8 mouse cellular contexts compared by ENCODE assay signal in the genomic region with DNA sequence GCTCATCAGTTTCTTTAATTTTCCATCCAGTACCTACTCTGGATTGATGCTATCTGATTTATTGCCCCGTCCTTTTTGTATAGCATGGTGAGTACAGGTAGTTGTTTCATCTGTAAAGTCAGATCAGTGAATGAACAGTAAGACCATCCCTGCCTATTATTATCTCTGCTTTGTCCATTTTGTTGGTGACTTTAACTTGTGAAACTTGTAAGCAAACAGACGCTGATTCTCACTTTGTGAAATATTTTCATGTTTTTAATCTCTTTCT. TPM values are rescaled to one million over a fixed set of nuclear protein-coding genes. Genes with fewer than 3 reads are reported as not detected.
A peak's percentile ranks its signal among the peaks of the same experiment; 100 is the strongest.
DNase-seq lines count a peak whose midpoint lies in the region; ATAC-seq and TF ChIP-seq lines count a peak whose summit lies in the region.

No protein-coding gene starts in this region.

- no peak for TF ChIP-seq POLR2A in thymus, adult 2 months (IDR thresholded peaks at IDR 0.05; ENCODE audit: control insufficient read depth, extremely low read depth, insufficient read depth, low read length, poor library complexity)

- TF ChIP-seq CTCF in gastrocnemius, adult 2 months (IDR thresholded peaks at IDR 0.05) = no peak
- TF ChIP-seq CTCF in C2C12 (IDR thresholded peaks at IDR 0.05; ENCODE audit: control insufficient read depth, insufficient read depth, insufficient read length) = no peak
- no peak for TF ChIP-seq CTCF in thymus, adult 2 months (IDR thresholded peaks at IDR 0.05; ENCODE audit: borderline replicate concordance, control insufficient read depth, extremely low read depth, insufficient read depth, low read length, poor library complexity)

- no peaks in the 10 kb centered on the region for H3K79me3 ChIP-seq in C2C12 (ENCODE audit: low read depth)

- no peak overlapping the region for H3ac ChIP-seq in C2C12 (ENCODE audit: control insufficient read depth, insufficient read length, low read depth)

- peaks cover 25% of the 10 kb centered on the region for H3K79me2 ChIP-seq in C2C12 (ENCODE audit: control insufficient read depth, insufficient read depth)

- no peaks in the 10 kb centered on the region for H3K36me3 ChIP-seq in C2C12 (ENCODE audit: control insufficient read depth, insufficient read depth)
- no peaks in the 10 kb centered on the region for H3K36me3 ChIP-seq in forebrain, embryonic 14.5 days (ENCODE audit: control insufficient read depth, insufficient read depth, low read length)
- H3K36me3 ChIP-seq in liver, embryonic 13.5 days = peaks cover 15% of the 10 kb centered on the region
- H3K36me3 ChIP-seq in thymus, adult 2 months (ENCODE audit: control insufficient read depth, insufficient read depth, low read length) = no peaks in the 10 kb centered on the region

- H3K9me3 ChIP-seq in forebrain, embryonic 14.5 days (replicated peaks; ENCODE audit: control insufficient read depth, low read length) = no peaks in the 10 kb centered on the region
- no peaks in the 10 kb centered on the region for H3K9me3 ChIP-seq in liver, embryonic 13.5 days (replicated peaks)

- WGBS in forebrain, embryonic 14.5 days = 77% methylated on average over 2 of the region's 2 CpGs
- 21% methylated on average over 2 of the region's 2 CpGs for WGBS in liver, embryonic 13.5 days (ENCODE audit: insufficient replicate concordance)
- WGBS in thymus, adult 2 months = 66% methylated on average over 2 of the region's 2 CpGs

- peaks cover 10% of the 10 kb centered on the region; the same call in 1 of the 2 replicates for H3K4me1 ChIP-seq in forebrain, embryonic 14.5 days (ENCODE audit: control insufficient read depth, insufficient read depth, low read length)
- peaks cover 42% of the 10 kb centered on the region for H3K4me1 ChIP-seq in liver, embryonic 13.5 days (replicated peaks)
- H3K4me1 ChIP-seq in thymus, adult 2 months (replicated peaks; ENCODE audit: control insufficient read depth, insufficient read depth, low read length) = peaks cover 19% of the 10 kb centered on the region

- H3K27me3 ChIP-seq in C2C12 (ENCODE audit: control insufficient read depth, insufficient read depth, insufficient read length) = no peaks in the 10 kb centered on the region
- H3K27me3 ChIP-seq in forebrain, embryonic 14.5 days (replicated peaks; ENCODE audit: control insufficient read depth, insufficient read depth, low read length) = no peaks in the 10 kb centered on the region
- H3K27me3 ChIP-seq in liver, embryonic 13.5 days = no peaks in the 10 kb centered on the region
- H3K27me3 ChIP-seq in thymus, adult 2 months (ENCODE audit: control insufficient read depth, insufficient read depth, low read length) = no peaks in the 10 kb centered on the region

- H3K4me3 ChIP-seq in gastrocnemius, adult 2 months = peak overlapping the region; percentile 98
- peak overlapping the region; percentile 90 for H3K4me3 ChIP-seq in C2C12 (ENCODE audit: insufficient read depth, poor library complexity, severe bottlenecking)
- H3K4me3 ChIP-seq in forebrain, embryonic 14.5 days (ENCODE audit: low read depth, low read length) = peak overlapping the region; percentile 90
- peak overlapping the region; percentile 91 for H3K4me3 ChIP-seq in liver, embryonic 13.5 days (replicated peaks)
- H3K4me3 ChIP-seq in thymus, adult 2 months (ENCODE audit: control insufficient read depth, insufficient read depth, low read length) = no peak overlapping the region

- H3K9ac ChIP-seq in forebrain, embryonic 14.5 days (ENCODE audit: low read length) = peak overlapping the region; percentile 93
- H3K9ac ChIP-seq in liver, embryonic 13.5 days = peak overlapping the region; percentile 95

- H3K27ac ChIP-seq in gastrocnemius, adult 2 months = peak overlapping the region; percentile 91
- no peak overlapping the region for H3K27ac ChIP-seq in forebrain, embryonic 14.5 days (ENCODE audit: low read depth, low read length)
- peak overlapping the region; percentile 91 for H3K27ac ChIP-seq in liver, embryonic 13.5 days
- no peak overlapping the region for H3K27ac ChIP-seq in thymus, adult 2 months (ENCODE audit: control insufficient read depth, insufficient read depth, low read length)

- peak overlapping the region; percentile 85 for H3K4me2 ChIP-seq in forebrain, embryonic 14.5 days (ENCODE audit: low read length)
- H3K4me2 ChIP-seq in liver, embryonic 13.5 days = peak overlapping the region; percentile 96

- no peak for DNase-seq in gastrocnemius, adult 2 months
- no peak for DNase-seq in gastrocnemius, postnatal 10 days
- DNase-seq in forebrain, embryonic 14.5 days (ENCODE audit: low spot score) = no peak
- DNase-seq in liver, embryonic 13.5 days = no peak
- no peak for DNase-seq in layer of hippocampus, postnatal 14 days (ENCODE audit: low spot score in 2 of 2)
- no peak for DNase-seq in thymus, adult 2 months

- ATAC-seq in forebrain, embryonic 14.5 days = no peak
- no peak for ATAC-seq in liver, embryonic 13.5 days (ENCODE audit: low read depth)
- no peak for ATAC-seq in frontal cortex, adult (ENCODE audit: low TSS enrichment)

- intact Hi-C loops in gastrocnemius, adult 2 months (cut with DNase I) = loop anchor here (2.0 to 5.0 kb wide), 2 partner anchors 135 to 195 kb away; a partner anchor contains a TSS

TF ChIP-seq in C2C12, 6 proteins besides CTCF, POLR2A, EP300 and RAD21:
- no peak for TF ChIP-seq CEBPB (IDR thresholded peaks at IDR 0.05; ENCODE audit: low read depth)
- no peak for TF ChIP-seq MYOD1 (IDR thresholded peaks at IDR 0.05; ENCODE audit: control insufficient read depth, insufficient read length, low read depth)
- TF ChIP-seq MAX (IDR thresholded peaks at IDR 0.05) = no peak
- TF ChIP-seq USF1 (IDR thresholded peaks at IDR 0.05; ENCODE audit: low read depth) = no peak
- no peak for TF ChIP-seq FOSL1 (IDR thresholded peaks at IDR 0.05; ENCODE audit: insufficient read depth, low read length, poor library complexity, severe bottlenecking)
- TF ChIP-seq MYOG (IDR thresholded peaks at IDR 0.05; ENCODE audit: control insufficient read depth, extremely low read depth, insufficient read length) = no peak

RNA-seq across cellular contexts. Expression of a gene that starts 1.2 kb away (rescaled TPM):
- total RNA-seq in gastrocnemius, adult 2 months (2021) = 10 to 100 TPM; 47.4 to 54.4 TPM
- total RNA-seq in gastrocnemius, postnatal 10 days (2021) = 10 to 100 TPM; 49.3 TPM
- 10.1 TPM for polyA plus RNA-seq in C2C12 (2012; fragmentation: generic; extraction: Trizol)
- 43.6 and 49.1 TPM in 2 replicates for polyA plus RNA-seq in forebrain, embryonic 14.5 days (2014; fragmentation: Nextera tagmentation; extraction: Ambion mirVana)
- 21.6 and 28.3 TPM in 2 replicates for polyA plus RNA-seq in liver, embryonic 13.5 days (2015; fragmentation: Nextera tagmentation; extraction: Ambion mirVana)
- 100 to 1,000 TPM; 150 to 162 TPM for total RNA-seq in layer of hippocampus, postnatal 14 days (2021)
- polyA plus RNA-seq in thymus, adult 2 months (2012; rRNA removed) = 30.1 and 34.9 TPM in 2 replicates

RNA-seq across cellular contexts. Expression of a gene that starts 53.8 kb away (rescaled TPM):
- total RNA-seq in gastrocnemius, adult 2 months (2021) = 10 to 100 TPM in 1 of 2 experiments, 1 to 10 TPM in 1; 7.5 to 11.1 TPM
- total RNA-seq in gastrocnemius, postnatal 10 days (2021) = 1 to 10 TPM; 7.4 to 9.5 TPM
- 0.02 TPM for polyA plus RNA-seq in C2C12 (2012; fragmentation: generic; extraction: Trizol)
- polyA plus RNA-seq in forebrain, embryonic 14.5 days (2014; fragmentation: Nextera tagmentation; extraction: Ambion mirVana) = 6.0 and 8.3 TPM in 2 replicates
- 1.6 and 1.8 TPM in 2 replicates for polyA plus RNA-seq in liver, embryonic 13.5 days (2015; fragmentation: Nextera tagmentation; extraction: Ambion mirVana)
- 1 to 10 TPM; 6.6 to 7.9 TPM for total RNA-seq in layer of hippocampus, postnatal 14 days (2021)
- polyA plus RNA-seq in thymus, adult 2 months (2012; rRNA removed) = 2.8 and 4.4 TPM in 2 replicates

RNA-seq across cellular contexts. Expression of a gene that starts 53.9 kb away (rescaled TPM):
- total RNA-seq in gastrocnemius, adult 2 months (2021) = under 1 TPM; 0.13 to 0.31 TPM
- total RNA-seq in gastrocnemius, postnatal 10 days (2021) = 1 to 10 TPM; 1.5 to 1.7 TPM
- polyA plus RNA-seq in C2C12 (2012; fragmentation: generic; extraction: Trizol) = not detected
- 10.9 and 15.6 TPM in 2 replicates for polyA plus RNA-seq in forebrain, embryonic 14.5 days (2014; fragmentation: Nextera tagmentation; extraction: Ambion mirVana)
- polyA plus RNA-seq in liver, embryonic 13.5 days (2015; fragmentation: Nextera tagmentation; extraction: Ambion mirVana) = not detected in 2 replicates
- total RNA-seq in layer of hippocampus, postnatal 14 days (2021) = 1 to 10 TPM; 2.8 TPM
- polyA plus RNA-seq in thymus, adult 2 months (2012; rRNA removed) = 0.11 and 0.13 TPM in 2 replicates

Comparison
In these comparisons a context has a peak if more than half of its experiments do, and no peak if none do; other contexts are left out.
1. H3K27ac ChIP-seq: peak in gastrocnemius, adult 2 months (single experiment) and liver, embryonic 13.5 days (single experiment); none in forebrain, embryonic 14.5 days (single experiment) and thymus, adult 2 months (single experiment).
2. RNA of a gene that starts 53.9 kb away (polyA plus RNA-seq): 10.9 to 15.6 TPM in forebrain, embryonic 14.5 days; 0.11 to 0.13 TPM in thymus, adult 2 months, not detected in C2C12 (single experiment) and not detected in liver, embryonic 13.5 days; every median in the first group is over 10 times any median in the second.